Comparison of ENCODE assay signal across 8 mouse cellular contexts in genomic region chr2:91053181-91053933, GRCm38 (mm10). TPM values are rescaled to one million over a fixed set of nuclear protein-coding genes. Genes with fewer than 3 reads are reported as not detected.
DNase-seq lines count a peak whose midpoint lies in the region; ATAC-seq and TF ChIP-seq lines count a peak whose summit lies in the region.

No protein-coding gene starts in this region.

- peak overlapping the region; percentile 89 for H3K4me3 ChIP-seq in heart, embryonic 13.5 days
- H3K4me3 ChIP-seq in CH12.LX (replicated peaks in 1 of 3; ENCODE audit: low read depth in 2 of 3, low read length in 2 of 3, poor library complexity in 1 of 3) = peak overlapping the region; percentile 73 to 97 (median 94)
- H3K4me3 ChIP-seq in forebrain, embryonic 14.5 days (ENCODE audit: low read depth, low read length) = peak overlapping the region; percentile 76
- peak overlapping the region; percentile 74 for H3K4me3 ChIP-seq in liver, embryonic 15.5 days (replicated peaks)

- no peak for TF ChIP-seq POLR2A in CH12.LX (IDR thresholded peaks at IDR 0.05; ENCODE audit: low read depth, low read length)

- peaks cover 13% of the 10 kb centered on the region for H3K79me2 ChIP-seq in CH12.LX (replicated peaks; ENCODE audit: control insufficient read depth, extremely low read depth, insufficient read depth, poor library complexity, severe bottlenecking)

- H3K36me3 ChIP-seq in heart, embryonic 13.5 days = peaks cover 40% of the 10 kb centered on the region
- H3K36me3 ChIP-seq in CH12.LX (replicated peaks in 1 of 2; ENCODE audit: control insufficient read depth in 1 of 2, insufficient read depth in 1 of 2, low read length in 1 of 2) = peaks cover 30 to 41% of the 10 kb centered on the region in 2 experiments
- H3K36me3 ChIP-seq in forebrain, embryonic 14.5 days (ENCODE audit: control insufficient read depth, insufficient read depth, low read length) = peaks cover 32% of the 10 kb centered on the region
- H3K36me3 ChIP-seq in liver, embryonic 15.5 days (replicated peaks) = peaks cover 36% of the 10 kb centered on the region

- TF ChIP-seq CTCF in CH12.LX (conservative IDR thresholded peaks at IDR 0.05 in 1 of 2, IDR thresholded peaks at IDR 0.05 in 1 of 2; ENCODE audit: low read depth in 2 of 2, low read length in 2 of 2) = no peak

- ATAC-seq in heart, embryonic 13.5 days (ENCODE audit: extremely low read depth, insufficient number of reproducible peaks, low FRiP score, low TSS enrichment) = peak; percentile 49; the same call in 1 of the 2 replicates
- peak; percentile 73 for ATAC-seq in forebrain, embryonic 14.5 days
- peak; percentile 17 for ATAC-seq in liver, embryonic 15.5 days (ENCODE audit: insufficient read depth)

- dilution Hi-C loops in CH12.LX (cut with MboI; ENCODE audit: extremely low pct_ligation_motif_present, extremely low pct_unique_long_range_greater_than_20kb, low sequenced_read_pairs) = no loop called here

- no peak for DNase-seq in heart, adult 9 months (ENCODE audit: low spot score in 2 of 2)
- no peak for DNase-seq in CH12.LX (ENCODE audit: extremely low read depth)
- DNase-seq in forebrain, embryonic 14.5 days (ENCODE audit: low spot score) = no peak
- no peak for DNase-seq in gastrocnemius, adult 8-10 months (ENCODE audit: low spot score in 2 of 2)
- no peak for DNase-seq in frontal cortex, postnatal 14 days (ENCODE audit: low spot score in 2 of 2)
- no peak for DNase-seq in right cerebral cortex, postnatal 4 days

- in situ Hi-C loops in CH12.LX (cut with MboI; ENCODE audit: low pct_ligation_motif_present, low pct_unique_long_range_greater_than_20kb, low sequenced_read_pairs) = no loop called here

- peak overlapping the region; percentile 94 for H3K9ac ChIP-seq in heart, embryonic 13.5 days
- H3K9ac ChIP-seq in CH12.LX (ENCODE audit: insufficient read depth, low read depth) = peak overlapping the region; percentile 72
- H3K9ac ChIP-seq in forebrain, embryonic 14.5 days (ENCODE audit: low read length) = peak overlapping the region; percentile 81
- H3K9ac ChIP-seq in liver, embryonic 15.5 days = peak overlapping the region; percentile 79; the same call in 1 of the 2 replicates

- 2% methylated on average over 6 of the region's 6 CpGs for WGBS in heart, embryonic 13.5 days
- WGBS in forebrain, embryonic 14.5 days = 0% methylated on average over 6 of the region's 6 CpGs
- 0% methylated on average over 6 of the region's 6 CpGs for WGBS in liver, embryonic 15.5 days (ENCODE audit: insufficient replicate concordance)

- no peak for TF ChIP-seq RAD21 in CH12.LX (IDR thresholded peaks at IDR 0.05; ENCODE audit: low read depth, low read length)

- no peaks in the 10 kb centered on the region for H3K27me3 ChIP-seq in heart, embryonic 13.5 days (replicated peaks)
- H3K27me3 ChIP-seq in CH12.LX (replicated peaks) = no peaks in the 10 kb centered on the region
- no peaks in the 10 kb centered on the region for H3K27me3 ChIP-seq in forebrain, embryonic 14.5 days (replicated peaks; ENCODE audit: control insufficient read depth, insufficient read depth, low read length)
- no peaks in the 10 kb centered on the region for H3K27me3 ChIP-seq in liver, embryonic 15.5 days

- H3K4me1 ChIP-seq in heart, embryonic 13.5 days = peaks cover 19% of the 10 kb centered on the region
- peaks cover 7 to 21% of the 10 kb centered on the region in 2 experiments for H3K4me1 ChIP-seq in CH12.LX (ENCODE audit: control insufficient read depth in 1 of 2, insufficient read depth in 2 of 2)
- H3K4me1 ChIP-seq in forebrain, embryonic 14.5 days (ENCODE audit: control insufficient read depth, insufficient read depth, low read length) = peaks cover 6% of the 10 kb centered on the region
- H3K4me1 ChIP-seq in liver, embryonic 15.5 days (replicated peaks) = peaks cover 28% of the 10 kb centered on the region

- TF ChIP-seq EP300 in CH12.LX (IDR thresholded peaks at IDR 0.05; ENCODE audit: low read length) = no peak

- no peaks in the 10 kb centered on the region for H3K9me3 ChIP-seq in heart, embryonic 13.5 days
- H3K9me3 ChIP-seq in CH12.LX (replicated peaks; ENCODE audit: low read length) = no peaks in the 10 kb centered on the region
- H3K9me3 ChIP-seq in forebrain, embryonic 14.5 days (replicated peaks; ENCODE audit: control insufficient read depth, low read length) = no peaks in the 10 kb centered on the region
- no peaks in the 10 kb centered on the region for H3K9me3 ChIP-seq in liver, embryonic 15.5 days (replicated peaks)

- peak overlapping the region; percentile 83 for H3K4me2 ChIP-seq in heart, embryonic 13.5 days
- H3K4me2 ChIP-seq in CH12.LX (ENCODE audit: insufficient read depth, low read depth, poor library complexity, severe bottlenecking) = peak overlapping the region; percentile 98
- peak overlapping the region; percentile 56 for H3K4me2 ChIP-seq in forebrain, embryonic 14.5 days (ENCODE audit: low read length)
- H3K4me2 ChIP-seq in liver, embryonic 15.5 days = peak overlapping the region; percentile 83

- H3K27ac ChIP-seq in heart, embryonic 13.5 days (replicated peaks) = 0 out of 2 replicates have a peak overlapping the region, but pooled peaks have one; percentile 25
- H3K27ac ChIP-seq in CH12.LX (ENCODE audit: insufficient read depth, low read depth) = no peak overlapping the region
- H3K27ac ChIP-seq in forebrain, embryonic 14.5 days (ENCODE audit: low read depth, low read length) = peak overlapping the region; percentile 81; the same call in 1 of the 2 replicates
- peak overlapping the region; percentile 69 for H3K27ac ChIP-seq in liver, embryonic 15.5 days (replicated peaks)

TF ChIP-seq in CH12.LX, 34 proteins besides CTCF, POLR2A, EP300 and RAD21:
- TF ChIP-seq NELFE (IDR thresholded peaks at IDR 0.05; ENCODE audit: low read depth, low read length) = no peak
- TF ChIP-seq MAZ (IDR thresholded peaks at IDR 0.05; ENCODE audit: low read depth, low read length) = peak; percentile 31; the same call in 1 of the 2 replicates

RNA-seq across cellular contexts. Expression of gene Psmc3, which starts 0.5 kb away (rescaled TPM):
- polyA plus RNA-seq in heart, embryonic 13.5 days (2015; fragmentation: Nextera tagmentation; extraction: Ambion mirVana) = 226 and 239 TPM in 2 replicates
- 214 and 283 TPM in 2 replicates for total RNA-seq in CH12.LX (2012; rRNA removed)
- total RNA-seq in CH12.LX (2014; rRNA removed) = 242 and 257 TPM in 2 replicates
- polyA plus RNA-seq in CH12.LX (2012; ENCODE audit: insufficient read length, low read depth) = 284 and 353 TPM in 2 replicates
- 298 and 304 TPM in 2 replicates for polyA plus RNA-seq in forebrain, embryonic 14.5 days (2014; fragmentation: Nextera tagmentation; extraction: Ambion mirVana)
- polyA plus RNA-seq in liver, embryonic 15.5 days (2015; fragmentation: Nextera tagmentation; extraction: Ambion mirVana) = 138 and 146 TPM in 2 replicates
- total RNA-seq in gastrocnemius, adult 8-10 months (2022) = 100 to 1,000 TPM; 199 to 280 (median 234) TPM

RNA-seq across cellular contexts. Expression of gene Slc39a13, which starts 16.9 kb away (rescaled TPM):
- 45.0 and 55.5 TPM in 2 replicates for polyA plus RNA-seq in heart, embryonic 13.5 days (2015; fragmentation: Nextera tagmentation; extraction: Ambion mirVana)
- total RNA-seq in CH12.LX (2012; rRNA removed) = 7.5 and 8.4 TPM in 2 replicates
- total RNA-seq in CH12.LX (2014; rRNA removed) = 3.5 and 4.3 TPM in 2 replicates
- 7.2 and 8.1 TPM in 2 replicates for polyA plus RNA-seq in CH12.LX (2012; ENCODE audit: insufficient read length, low read depth)
- polyA plus RNA-seq in forebrain, embryonic 14.5 days (2014; fragmentation: Nextera tagmentation; extraction: Ambion mirVana) = 16.1 and 18.0 TPM in 2 replicates
- polyA plus RNA-seq in liver, embryonic 15.5 days (2015; fragmentation: Nextera tagmentation; extraction: Ambion mirVana) = 10.9 and 13.6 TPM in 2 replicates
- 10 to 100 TPM; 19.9 to 21.4 (median 20.9) TPM for total RNA-seq in gastrocnemius, adult 8-10 months (2022)

RNA-seq across cellular contexts. Expression of gene Rapsn, which starts 17.9 kb away (rescaled TPM):
- polyA plus RNA-seq in heart, embryonic 13.5 days (2015; fragmentation: Nextera tagmentation; extraction: Ambion mirVana) = 21.2 and 25.8 TPM in 2 replicates
- 0.08 TPM in 1 of 2 replicates, not detected in the other for total RNA-seq in CH12.LX (2012; rRNA removed)
- 0.15 TPM in 1 of 2 replicates, not detected in the other for total RNA-seq in CH12.LX (2014; rRNA removed)
- 0.40 TPM in 1 of 2 replicates, not detected in the other for polyA plus RNA-seq in CH12.LX (2012; ENCODE audit: insufficient read length, low read depth)
- 0.95 and 1.2 TPM in 2 replicates for polyA plus RNA-seq in forebrain, embryonic 14.5 days (2014; fragmentation: Nextera tagmentation; extraction: Ambion mirVana)
- 1.1 TPM in 2 replicates for polyA plus RNA-seq in liver, embryonic 15.5 days (2015; fragmentation: Nextera tagmentation; extraction: Ambion mirVana)
- 10 to 100 TPM; 28.6 to 33.9 (median 30.9) TPM for total RNA-seq in gastrocnemius, adult 8-10 months (2022)

RNA-seq across cellular contexts. Expression of gene Spi1, which starts 28.8 kb away (rescaled TPM):
- polyA plus RNA-seq in heart, embryonic 13.5 days (2015; fragmentation: Nextera tagmentation; extraction: Ambion mirVana) = 3.5 and 3.9 TPM in 2 replicates
- total RNA-seq in CH12.LX (2012; rRNA removed) (22.7 and 24.7 TPM in 2 replicates), CH12.LX (2014; rRNA removed) (29.7 and 42.6 TPM in 2 replicates)
- 35.2 and 45.7 TPM in 2 replicates for polyA plus RNA-seq in CH12.LX (2012; ENCODE audit: insufficient read length, low read depth)
- 2.4 and 2.9 TPM in 2 replicates for polyA plus RNA-seq in forebrain, embryonic 14.5 days (2014; fragmentation: Nextera tagmentation; extraction: Ambion mirVana)
- 25.9 and 26.9 TPM in 2 replicates for polyA plus RNA-seq in liver, embryonic 15.5 days (2015; fragmentation: Nextera tagmentation; extraction: Ambion mirVana)
- under 1 TPM in 3 of 4 experiments, not detected in 1; 0.40 to 0.56 (median 0.44) TPM for total RNA-seq in gastrocnemius, adult 8-10 months (2022)

Comparison
In these comparisons a context has a peak if more than half of its experiments do, and no peak if none do; other contexts are left out.
1. ATAC-seq: peak in every context shown above with its lines; median percentile 73 in forebrain, embryonic 14.5 days; 49 in heart, embryonic 13.5 days; 17 in liver, embryonic 15.5 days.
2. RNA of gene Rapsn, which starts 17.9 kb away (polyA plus RNA-seq): 21.2 to 25.8 TPM in heart, embryonic 13.5 days; 0.95 to 1.2 TPM in forebrain, embryonic 14.5 days, 1.1 TPM in liver, embryonic 15.5 days and 0.40 TPM in CH12.LX; every median in the first group is over 10 times any median in the second.
3. Peak in every context shown above with its lines, with median percentiles within 50 percentile points of each other: H3K4me2 ChIP-seq, H3K4me3 ChIP-seq and H3K9ac ChIP-seq.